Mouse (Mus musculus): Measurements from ENCODE around the gene Necab2. TPM values are rescaled to one million over a fixed set of nuclear protein-coding genes. Genes with fewer than 3 reads are reported as not detected.

The Necab2 gene
- polyA plus RNA-seq, 1 experiment, result 0.72 TPM

DNA sequence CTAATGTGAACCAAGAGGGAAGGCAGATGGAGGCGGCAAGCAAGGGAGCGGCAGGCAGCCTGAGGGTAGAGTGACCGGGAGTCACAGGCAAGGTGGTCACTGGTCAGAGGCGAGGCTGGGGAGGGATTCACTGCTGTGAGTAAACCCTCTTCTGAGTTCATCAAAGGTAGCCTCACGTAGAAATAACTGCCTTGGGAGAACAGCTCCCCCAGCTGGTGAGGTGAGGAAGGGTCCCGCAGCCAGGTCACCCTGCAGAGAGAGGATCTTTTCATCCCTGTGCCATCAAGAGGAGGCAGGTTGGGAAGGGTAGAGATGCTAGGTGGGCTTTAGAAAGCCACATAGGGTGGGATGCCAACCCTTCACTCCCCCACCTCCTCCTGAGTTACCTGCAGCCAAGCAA is 50.3 kb downstream of the Necab2 start:
- H3K27ac ChIP-seq (ENCODE audit: insufficient read depth, low read depth, low read length), result no peak overlapping the region
- WGBS, result 18% methylated on average over 6 of the region's 6 CpGs
- no peaks in the 10 kb centered on the region for H3K36me3 ChIP-seq (ENCODE audit: control insufficient read depth, insufficient read depth, low read length)
- H3K4me3 ChIP-seq (ENCODE audit: low read depth, low read length), result no peak overlapping the region
- H3K27me3 ChIP-seq (ENCODE audit: control insufficient read depth, insufficient read depth, low read length), result no peaks in the 10 kb centered on the region
- TF ChIP-seq POLR2A (IDR thresholded peaks at IDR 0.05; ENCODE audit: low read depth, low read length) (no peak), CTCF (IDR thresholded peaks at IDR 0.05; ENCODE audit: extremely low read depth, insufficient read length, insufficient replicate concordance, low read depth, low read length) (peak; percentile 83; the same call in 1 of the 2 replicates)
- peaks cover 3% of the 10 kb centered on the region for H3K4me1 ChIP-seq (ENCODE audit: control insufficient read depth, insufficient read depth, insufficient read length, low read length)

DNA sequence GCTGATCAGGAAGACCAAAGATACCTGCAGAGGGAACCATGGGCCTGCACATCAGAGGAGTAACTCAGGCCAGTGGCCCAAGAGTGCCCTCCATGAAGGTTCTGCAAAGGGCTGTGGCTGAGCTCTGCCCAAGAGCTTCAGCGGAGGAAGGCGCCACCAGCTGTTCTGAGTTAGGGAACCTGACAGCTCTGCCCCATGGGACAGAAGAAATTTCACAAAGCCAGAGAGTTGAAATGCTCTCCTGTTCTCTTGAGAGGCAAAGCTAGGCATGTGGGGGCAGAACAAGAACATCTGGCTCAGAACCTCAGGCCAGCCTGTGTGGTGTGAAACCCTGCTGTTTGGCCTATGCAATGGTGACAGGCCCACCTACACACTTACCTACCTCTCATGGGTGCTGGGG is 53.3 kb downstream of the Necab2 start:
- peaks cover 3% of the 10 kb centered on the region for H3K4me1 ChIP-seq (ENCODE audit: control insufficient read depth, insufficient read depth, insufficient read length, low read length)
- H3K4me3 ChIP-seq (ENCODE audit: low read depth, low read length), result no peak overlapping the region
- no peak overlapping the region for H3K27ac ChIP-seq (ENCODE audit: insufficient read depth, low read depth, low read length)
- no peaks in the 10 kb centered on the region for H3K27me3 ChIP-seq (ENCODE audit: control insufficient read depth, insufficient read depth, low read length)
- TF ChIP-seq POLR2A (IDR thresholded peaks at IDR 0.05; ENCODE audit: low read depth, low read length) (no peak), CTCF (IDR thresholded peaks at IDR 0.05; ENCODE audit: extremely low read depth, insufficient read length, insufficient replicate concordance, low read depth, low read length) (no peak)
- WGBS, result 92% methylated on average over 2 of the region's 2 CpGs
- H3K36me3 ChIP-seq (ENCODE audit: control insufficient read depth, insufficient read depth, low read length), result no peaks in the 10 kb centered on the region

DNA sequence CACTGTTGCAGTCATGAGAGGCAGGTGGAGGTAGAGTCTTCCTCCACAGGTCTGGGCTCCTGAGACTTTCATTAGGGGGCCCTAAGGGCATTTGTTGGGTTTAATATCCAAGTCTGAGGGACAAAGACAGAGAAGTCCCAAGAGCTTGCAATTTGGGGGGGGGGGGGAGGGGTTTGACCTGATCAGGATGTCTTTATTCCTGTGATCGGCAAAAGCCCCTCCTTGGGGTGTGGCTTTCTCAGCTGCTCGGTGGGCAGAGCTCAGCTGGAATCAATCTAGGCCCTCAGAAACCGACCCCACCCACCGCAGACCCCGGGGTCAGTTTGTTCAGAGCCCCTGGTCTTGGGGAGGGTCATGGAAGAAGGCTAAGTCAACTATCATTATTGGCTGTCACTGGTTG is 55.1 kb downstream of the Necab2 start, which contains the start of gene Slc38a8:
Gene Slc38a8 (minus strand): TSS at position 101 of the 400 bp plus-strand sequence.
- H3K36me3 ChIP-seq (ENCODE audit: control insufficient read depth, insufficient read depth, low read length), result no peaks in the 10 kb centered on the region; the same call in 1 of the 2 replicates
- peaks cover 2% of the 10 kb centered on the region for H3K4me1 ChIP-seq (ENCODE audit: control insufficient read depth, insufficient read depth, insufficient read length, low read length)
- no peak within 1 kb of the TSS for H3K27ac ChIP-seq (ENCODE audit: insufficient read depth, low read depth, low read length)
- 47% methylated on average over 5 of the region's 5 CpGs for WGBS
- TF ChIP-seq POLR2A (IDR thresholded peaks at IDR 0.05; ENCODE audit: low read depth, low read length), result no peak
- no peak for TF ChIP-seq CTCF (IDR thresholded peaks at IDR 0.05; ENCODE audit: extremely low read depth, insufficient read length, insufficient replicate concordance, low read depth, low read length)
- no peaks in the 10 kb centered on the region for H3K27me3 ChIP-seq (ENCODE audit: control insufficient read depth, insufficient read depth, low read length)
- H3K4me3 ChIP-seq (ENCODE audit: low read depth, low read length), result no peak within 1 kb of the TSS

DNA sequence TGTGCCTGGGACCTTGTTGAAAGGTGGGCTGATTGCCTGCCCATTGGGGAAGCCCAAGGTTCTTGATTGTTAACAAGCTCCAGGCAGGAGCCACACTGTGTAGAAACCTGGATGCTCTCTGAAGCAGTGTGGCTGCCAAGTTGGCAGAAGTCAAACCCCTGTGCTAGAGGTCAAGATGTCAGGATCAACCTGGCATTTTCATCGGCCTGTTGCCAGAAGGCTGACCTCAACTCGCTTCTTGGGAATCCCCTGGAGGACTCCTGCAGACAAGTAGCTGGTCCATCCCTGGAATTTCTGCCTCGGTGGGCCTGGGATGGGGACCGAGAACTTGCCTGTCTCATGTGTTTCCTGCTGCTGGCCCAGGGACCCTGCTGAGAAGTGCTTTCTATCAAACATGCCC is 55.6 kb downstream of the Necab2 start:
- H3K4me1 ChIP-seq (ENCODE audit: control insufficient read depth, insufficient read depth, insufficient read length, low read length), result no peaks in the 10 kb centered on the region
- H3K27ac ChIP-seq (ENCODE audit: insufficient read depth, low read depth, low read length), result no peak overlapping the region
- TF ChIP-seq POLR2A (IDR thresholded peaks at IDR 0.05; ENCODE audit: low read depth, low read length) (no peak), CTCF (IDR thresholded peaks at IDR 0.05; ENCODE audit: extremely low read depth, insufficient read length, insufficient replicate concordance, low read depth, low read length) (no peak)
- no peaks in the 10 kb centered on the region for H3K27me3 ChIP-seq (ENCODE audit: control insufficient read depth, insufficient read depth, low read length)
- 51% methylated on average over 4 of the region's 4 CpGs for WGBS
- no peak overlapping the region for H3K4me3 ChIP-seq (ENCODE audit: low read depth, low read length)
- H3K36me3 ChIP-seq (ENCODE audit: control insufficient read depth, insufficient read depth, low read length), result no peaks in the 10 kb centered on the region; the same call in 1 of the 2 replicates

DNA sequence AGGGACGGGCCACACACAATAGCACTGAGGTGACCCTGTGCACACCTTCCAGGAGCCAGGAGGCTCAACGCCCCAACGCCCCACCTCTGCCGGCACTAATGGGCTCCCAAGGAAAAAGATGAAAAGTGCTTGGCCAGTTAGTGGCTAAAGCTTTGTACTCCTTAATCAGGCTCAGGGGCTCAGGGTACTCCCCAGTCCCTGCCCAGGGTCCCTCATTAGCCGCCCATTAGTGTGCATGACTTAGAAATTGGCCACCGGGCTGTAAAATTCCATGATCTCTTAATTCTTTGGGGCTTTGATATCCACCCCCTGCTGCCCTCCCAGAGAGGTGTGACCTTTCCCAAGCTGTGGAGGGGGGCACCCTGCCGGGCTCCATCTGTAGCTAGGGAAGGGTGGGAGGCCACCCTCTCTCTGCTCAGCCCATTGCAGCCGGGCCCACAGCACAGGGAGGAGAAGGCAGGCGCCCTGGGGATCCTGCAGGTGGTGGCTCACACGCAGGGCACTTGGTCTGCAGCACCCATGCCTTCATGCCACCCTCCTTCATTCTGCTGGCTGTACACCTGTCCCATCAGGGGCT is 56.8 kb downstream of the Necab2 start:
- TF ChIP-seq POLR2A (IDR thresholded peaks at IDR 0.05; ENCODE audit: low read depth, low read length) (no peak), CTCF (IDR thresholded peaks at IDR 0.05; ENCODE audit: extremely low read depth, insufficient read length, insufficient replicate concordance, low read depth, low read length) (no peak)
- H3K27me3 ChIP-seq (ENCODE audit: control insufficient read depth, insufficient read depth, low read length), result no peaks in the 10 kb centered on the region
- WGBS, result 59% methylated on average over 10 of the region's 10 CpGs
- H3K4me1 ChIP-seq (ENCODE audit: control insufficient read depth, insufficient read depth, insufficient read length, low read length), result no peaks in the 10 kb centered on the region
- H3K4me3 ChIP-seq (ENCODE audit: low read depth, low read length), result no peak overlapping the region
- H3K36me3 ChIP-seq (ENCODE audit: control insufficient read depth, insufficient read depth, low read length), result peaks cover 8% of the 10 kb centered on the region
- H3K27ac ChIP-seq (ENCODE audit: insufficient read depth, low read depth, low read length), result no peak overlapping the region

DNA sequence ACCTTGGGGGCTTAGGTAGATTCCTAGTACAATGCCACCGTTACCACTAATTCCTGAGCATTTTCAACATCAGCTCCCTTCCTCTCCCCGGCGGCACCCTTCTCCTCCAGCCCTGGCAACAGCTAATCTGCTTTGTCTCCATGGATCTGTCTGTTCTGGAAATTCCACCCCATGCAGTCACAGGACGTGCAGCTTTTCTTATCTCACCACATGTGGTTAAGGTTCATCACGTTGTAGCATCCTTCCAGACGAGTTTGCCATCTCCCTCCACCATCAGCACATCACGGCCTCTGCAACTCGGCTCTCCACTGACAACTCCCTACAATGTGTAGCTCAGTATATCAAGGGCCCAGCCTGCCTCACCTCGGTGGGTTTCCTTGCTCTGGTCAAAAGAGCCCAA is 59.0 kb downstream of the Necab2 start:
- Histone ChIP-seq H3K4me3 (ENCODE audit: low read depth, low read length) (no peak overlapping the region), H3K27me3 (ENCODE audit: control insufficient read depth, insufficient read depth, low read length) (no peaks in the 10 kb centered on the region), H3K27ac (ENCODE audit: insufficient read depth, low read depth, low read length) (no peak overlapping the region), H3K36me3 (ENCODE audit: control insufficient read depth, insufficient read depth, low read length) (peaks cover 30% of the 10 kb centered on the region), H3K4me1 (ENCODE audit: control insufficient read depth, insufficient read depth, insufficient read length, low read length) (no peaks in the 10 kb centered on the region)
- TF ChIP-seq POLR2A (IDR thresholded peaks at IDR 0.05; ENCODE audit: low read depth, low read length), result no peak
- TF ChIP-seq CTCF (IDR thresholded peaks at IDR 0.05; ENCODE audit: extremely low read depth, insufficient read length, insufficient replicate concordance, low read depth, low read length), result no peak
- 53% methylated on average over 9 of the region's 9 CpGs for WGBS

DNA sequence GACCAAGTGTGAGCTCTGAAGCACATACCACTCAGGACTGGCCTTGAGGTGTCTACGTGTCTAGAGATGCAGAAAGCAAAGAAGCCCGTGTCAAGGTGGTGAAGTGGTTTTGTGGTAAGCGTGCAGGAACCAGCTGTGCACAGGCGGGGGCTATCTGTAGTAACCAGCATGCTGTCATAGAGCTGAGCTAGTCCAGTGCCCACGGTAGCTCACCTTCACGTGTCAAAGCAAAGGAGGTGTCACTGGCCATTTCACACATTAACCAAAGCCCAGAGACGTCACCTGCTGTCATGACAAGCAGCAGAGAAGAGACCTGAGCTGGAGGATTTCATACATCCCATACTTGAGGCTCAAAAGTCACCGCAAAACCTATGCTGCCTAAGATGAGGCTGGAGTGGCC is 59.6 kb downstream of the Necab2 start:
- Histone ChIP-seq H3K27me3 (ENCODE audit: control insufficient read depth, insufficient read depth, low read length) (no peaks in the 10 kb centered on the region), H3K4me1 (ENCODE audit: control insufficient read depth, insufficient read depth, insufficient read length, low read length) (no peaks in the 10 kb centered on the region), H3K4me3 (ENCODE audit: low read depth, low read length) (no peak overlapping the region), H3K27ac (ENCODE audit: insufficient read depth, low read depth, low read length) (no peak overlapping the region), H3K36me3 (ENCODE audit: control insufficient read depth, insufficient read depth, low read length) (peaks cover 34% of the 10 kb centered on the region)
- TF ChIP-seq POLR2A (IDR thresholded peaks at IDR 0.05; ENCODE audit: low read depth, low read length) (no peak), CTCF (IDR thresholded peaks at IDR 0.05; ENCODE audit: extremely low read depth, insufficient read length, insufficient replicate concordance, low read depth, low read length) (no peak)
- 78% methylated on average over 8 of the region's 8 CpGs for WGBS

All from small intestine, adult 2 months (tissue).